Comparison of ENCODE assay signal across 9 mouse cellular contexts in genomic region chr7:113242688-113243087, GRCm38 (mm10). TPM values are rescaled to one million over a fixed set of nuclear protein-coding genes. Genes with fewer than 3 reads are reported as not detected.
DNase-seq lines count a peak whose midpoint lies in the region; ATAC-seq and TF ChIP-seq lines count a peak whose summit lies in the region.
"Had no signal": no experiment of that assay in that cellular context is flagged by ENCODE, and none has a peak within 500 bp of the region (broad histone marks: within the 10 kb centered on the region; RNA-seq: fewer than 3 reads in every experiment).

No protein-coding gene starts in this region.

- H3K4me1 ChIP-seq in stomach, embryonic 16.5 days (ENCODE audit: control insufficient read depth, insufficient read depth, low read length), result peaks cover 36% of the 10 kb centered on the region

- no peak overlapping the region for H3K4me2 ChIP-seq in stomach, embryonic 16.5 days (ENCODE audit: low read depth, low read length)
- H3K4me2 ChIP-seq: liver, embryonic 13.5 days had no signal

- in situ Hi-C loops in Patski (cut with MboI; ENCODE audit: low pct_unique_long_range_greater_than_20kb), result loop anchor here (5.0 kb wide), 1 partner anchor 35 kb away; the partner anchor contains the start of gene Arntl

- H3K9ac ChIP-seq in stomach, embryonic 16.5 days (ENCODE audit: low read length), result no peak overlapping the region; the same call in none of the 2 replicates
- H3K9ac ChIP-seq: liver, embryonic 13.5 days had no signal

- H3K27me3 ChIP-seq in Patski, result no peaks in the 10 kb centered on the region
- H3K27me3 ChIP-seq in stomach, embryonic 16.5 days (ENCODE audit: control insufficient read depth, insufficient read depth, low read length), result no peaks in the 10 kb centered on the region
- H3K27me3 ChIP-seq: liver, embryonic 13.5 days had no signal

- POLR2A ChIA-PET in Patski (lab: Charles Lee), result interaction anchor here (0.6 to 0.7 kb wide), 2 partner anchors 9 to 1264 kb away, joined by 3 to 4 read pairs; no protein-coding TSS in a partner anchor

- H3K27ac ChIP-seq in layer of hippocampus, adult 2 months, result peak overlapping the region; percentile 75
- H3K27ac ChIP-seq in stomach, embryonic 16.5 days (ENCODE audit: low read length), result peak overlapping the region; percentile 75
- H3K27ac ChIP-seq: liver, embryonic 13.5 days had no signal

- DNase-seq in layer of hippocampus, adult 2 months (ENCODE audit: low spot score in 2 of 2), result peak in 1 of 2 experiments; percentile 41
- no peak for DNase-seq in layer of hippocampus, adult 18-20 months (ENCODE audit: low spot score in 2 of 2)
- peak; percentile 58 for DNase-seq in Patski (ENCODE audit: low read depth, low spot score)
- DNase-seq in cerebellum, adult 8-10 months, result peak; percentile 86
- DNase-seq in kidney, adult 8-10 months, result peak; percentile 78 to 79
- no peak for DNase-seq in layer of hippocampus, postnatal 36 days
- DNase-seq: liver, embryonic 13.5 days had no signal

- no peak for TF ChIP-seq CTCF in layer of hippocampus, adult 2 months (conservative IDR thresholded peaks at IDR 0.05)
- TF ChIP-seq CTCF in Patski (IDR thresholded peaks at IDR 0.05), result no peak

- no peaks in the 10 kb centered on the region for H3K36me3 ChIP-seq in stomach, embryonic 16.5 days (ENCODE audit: control insufficient read depth, insufficient read depth, low read length)
- H3K36me3 ChIP-seq: liver, embryonic 13.5 days had no signal

- H3K4me3 ChIP-seq in layer of hippocampus, adult 2 months, result no peak overlapping the region
- no peak overlapping the region for H3K4me3 ChIP-seq in stomach, embryonic 16.5 days (replicated peaks; ENCODE audit: low read length)
- H3K4me3 ChIP-seq: liver, embryonic 13.5 days had no signal

- WGBS in stomach, embryonic 16.5 days, result 48% methylated on average over 6 of the region's 6 CpGs

- CTCF ChIA-PET in Patski (lab: Charles Lee), result interaction anchor here (2.5 kb wide), 1 partner anchor 9 kb away, joined by 11 read pairs; no protein-coding TSS in a partner anchor

- no peaks in the 10 kb centered on the region for H3K9me3 ChIP-seq in stomach, embryonic 16.5 days (replicated peaks; ENCODE audit: control insufficient read depth, low read length)
- H3K9me3 ChIP-seq: liver, embryonic 13.5 days had no signal

- peak; percentile 26 for ATAC-seq in Patski
- no peak for ATAC-seq in stomach, embryonic 16.5 days (ENCODE audit: insufficient read depth, low FRiP score)
- no peak for ATAC-seq in granulocyte monocyte progenitor cell, adult 5-6 weeks (replicated peaks; ENCODE audit: poor library complexity, severe bottlenecking)

RNA-seq across cellular contexts. Expression of gene Arntl, which starts 35.4 kb away (rescaled TPM):
- 10 to 100 TPM; 34.9 to 40.3 TPM for total RNA-seq in layer of hippocampus, adult 2 months (2021)
- 10 to 100 TPM; 40.1 TPM for total RNA-seq in layer of hippocampus, adult 18-20 months (2021)
- polyA plus RNA-seq in Patski (2021), result 12.9 TPM
- polyA plus RNA-seq in stomach, embryonic 16.5 days (2015; fragmentation: Nextera tagmentation; extraction: Ambion mirVana), result 14.1 TPM in 2 replicates
- total RNA-seq in layer of hippocampus, postnatal 36 days (2021), result 10 to 100 TPM; 38.3 to 39.3 TPM
- 6.0 and 6.9 TPM in 2 replicates for total RNA-seq in granulocyte monocyte progenitor cell, adult 5-6 weeks (2014; fragmentation: Nextera tagmentation)
- total RNA-seq in granulocyte monocyte progenitor cell, adult 5-6 weeks (2017), result 11.8 TPM in 2 replicates

Comparison
In these comparisons a context has a peak if more than half of its experiments do, and no peak if none do; other contexts are left out.
1. DNase-seq: peak in Patski (single experiment), cerebellum, adult 8-10 months (single experiment) and kidney, adult 8-10 months (2 of 2); none in layer of hippocampus, adult 18-20 months (0 of 2) and layer of hippocampus, postnatal 36 days (0 of 2).